Mouse (Mus musculus): ENCODE data around the gene Med20. TPM values are rescaled to one million over a fixed set of nuclear protein-coding genes. Genes with fewer than 3 reads are reported as not detected.
A peak's percentile ranks its signal among the peaks of the same experiment; 100 is the strongest.
"Not testable (repeated sequence)": the region's sequence is repeated elsewhere in the genome, so short reads cannot be mapped to it uniquely, and the experiment has no call there.

Med20 gene
- total RNA-seq, 2 experiments from 2014 or later, result 15.8 to 17.8 TPM

- DNase-seq, result no peak
- intact Hi-C loops (cut with DNase I), result no loop called here
Observed at GRCm38 (mm10) chr17:47618556-47619311, 7.4 kb downstream of the Med20 start.

GRCm38 (mm10) chr17:47622912-47623554, 11.7 kb downstream of the Med20 start:
- intact Hi-C loops (cut with DNase I), result no loop called here
- no peak for DNase-seq

GRCm38 (mm10) chr17:47624572-47624971, 13.2 kb downstream of the Med20 start:
- DNase-seq; intact Hi-C loops (cut with DNase I): not testable (repeated sequence)

GRCm38 (mm10) chr17:47625088-47625487, 13.7 kb downstream of the Med20 start:
- DNase-seq, result no peak
- intact Hi-C loops (cut with DNase I), result no loop called here

GRCm38 (mm10) chr17:47626031-47626430, 14.6 kb downstream of the Med20 start:
- intact Hi-C loops (cut with DNase I), result no loop called here
- DNase-seq, result no peak

- DNase-seq, result no peak
- intact Hi-C loops (cut with DNase I), result loop anchor here (2.0 kb wide), 1 partner anchor 61 kb away; the partner anchor contains the start of genes Frs3 and Tomm6
Observed at GRCm38 (mm10) chr17:47627791-47628190, 16.4 kb downstream of the Med20 start.

- intact Hi-C loops (cut with DNase I), result loop anchor here (1.0 to 2.0 kb wide), 2 partner anchors 18 to 60 kb away; partner anchors contain the start of genes Bysl, Frs3, Gm20517 and Med20
- DNase-seq, result peak; percentile 92 to 95
Observed at GRCm38 (mm10) chr17:47628851-47629676, 17.7 kb downstream of the Med20 start.

GRCm38 (mm10) chr17:47629717-47630677, 18.6 kb downstream of the Med20 start:
- peak in 1 of 2 experiments; percentile 26 for DNase-seq
- intact Hi-C loops (cut with DNase I), result loop anchor here (1.0 to 5.0 kb wide), 3 partner anchors 19 to 59 kb away; partner anchors contain the start of genes Bysl, Frs3, Gm20517 and Med20

- DNase-seq, result no peak
- intact Hi-C loops (cut with DNase I), result loop anchor here (5.0 kb wide), 1 partner anchor 42 kb away; no protein-coding TSS in a partner anchor
Observed at GRCm38 (mm10) chr17:47630678-47631065, 19.3 kb downstream of the Med20 start, which contains the start of gene Usp49. Gene Usp49 (plus strand): TSS chr17:47630690.

GRCm38 (mm10) chr17:47632181-47632840, 20.9 kb downstream of the Med20 start:
- DNase-seq, result no peak
- intact Hi-C loops (cut with DNase I), result loop anchor here (5.0 kb wide), 1 partner anchor 40 kb away; no protein-coding TSS in a partner anchor

GRCm38 (mm10) chr17:47633999-47634770, 22.8 kb downstream of the Med20 start:
- no peak for DNase-seq
- intact Hi-C loops (cut with DNase I), result loop anchor here (5.0 kb wide), 1 partner anchor 38 kb away; no protein-coding TSS in a partner anchor

- intact Hi-C loops (cut with DNase I), result no loop called here
- DNase-seq, result no peak
Observed at GRCm38 (mm10) chr17:47642992-47643391, 31.6 kb downstream of the Med20 start.

GRCm38 (mm10) chr17:47646683-47647082, 35.3 kb downstream of the Med20 start:
- DNase-seq, result peak; percentile 44 to 59
- intact Hi-C loops (cut with DNase I), result loop anchor here (2.0 kb wide), 1 partner anchor 30 kb away; no protein-coding TSS in a partner anchor

- DNase-seq, result no peak
- intact Hi-C loops (cut with DNase I), result no loop called here
Observed at GRCm38 (mm10) chr17:47648966-47649365, 37.6 kb downstream of the Med20 start.

GRCm38 (mm10) chr17:47651953-47652352, 40.6 kb downstream of the Med20 start:
- intact Hi-C loops (cut with DNase I), result no loop called here
- DNase-seq, result no peak

- DNase-seq; intact Hi-C loops (cut with DNase I): not testable (repeated sequence)
Observed at GRCm38 (mm10) chr17:47654346-47654745, 43.0 kb downstream of the Med20 start.

GRCm38 (mm10) chr17:47655697-47656096, 44.3 kb downstream of the Med20 start:
- intact Hi-C loops (cut with DNase I), result no loop called here
- no peak for DNase-seq

GRCm38 (mm10) chr17:47657901-47658300, 46.5 kb downstream of the Med20 start:
- intact Hi-C loops (cut with DNase I), result no loop called here
- no peak for DNase-seq

All from heart, postnatal 36 days (tissue).